Mouse (Mus musculus): ENCODE measurements around the gene Ppp2r1b. TPM values are rescaled to one million over a fixed set of nuclear protein-coding genes. Genes with fewer than 3 reads are reported as not detected.

The Ppp2r1b gene
- polyA plus RNA-seq, 2 experiments: 25.2 to 51.0 TPM

GRCm38 (mm10) chr9:50835068-50835705, 9.9 kb upstream of the Ppp2r1b start:
- H3K4me1 ChIP-seq (ENCODE audit: control insufficient read depth, insufficient read depth, low read length): no peaks in the 10 kb centered on the region
- no peak overlapping the region for H3K4me3 ChIP-seq (replicated peaks; ENCODE audit: low read length)
- peaks cover 19% of the 10 kb centered on the region for H3K36me3 ChIP-seq (ENCODE audit: control insufficient read depth, insufficient read depth, low read length)
- no peak overlapping the region for H3K4me2 ChIP-seq (replicated peaks; ENCODE audit: low read depth, low read length, severe bottlenecking)
- DNase-seq (ENCODE audit: low spot score) (no peak), ATAC-seq (ENCODE audit: low FRiP score, low read depth) (no peak)
- no peak overlapping the region for H3K9ac ChIP-seq (ENCODE audit: low read depth, low read length, severe bottlenecking)
- TF ChIP-seq POLR2A (IDR thresholded peaks at IDR 0.05; ENCODE audit: borderline replicate concordance, extremely low read depth, insufficient read depth, insufficient read length): no peak
- no peak overlapping the region for H3K27ac ChIP-seq (replicated peaks; ENCODE audit: low read depth, low read length)
- WGBS: 83% methylated on average over 10 of the region's 10 CpGs
- no peaks in the 10 kb centered on the region for H3K27me3 ChIP-seq (ENCODE audit: control insufficient read depth, insufficient read depth, low read length)
- H3K9me3 ChIP-seq (ENCODE audit: control insufficient read depth, low read length): no peaks in the 10 kb centered on the region

- Histone ChIP-seq H3K36me3 (ENCODE audit: control insufficient read depth, insufficient read depth, low read length) (peaks cover 21% of the 10 kb centered on the region), H3K9ac (ENCODE audit: low read depth, low read length, severe bottlenecking) (no peak overlapping the region), H3K4me1 (ENCODE audit: control insufficient read depth, insufficient read depth, low read length) (no peaks in the 10 kb centered on the region), H3K4me3 (replicated peaks; ENCODE audit: low read length) (no peak overlapping the region), H3K27me3 (ENCODE audit: control insufficient read depth, insufficient read depth, low read length) (no peaks in the 10 kb centered on the region), H3K4me2 (replicated peaks; ENCODE audit: low read depth, low read length, severe bottlenecking) (no peak overlapping the region), H3K9me3 (ENCODE audit: control insufficient read depth, low read length) (no peaks in the 10 kb centered on the region), H3K27ac (replicated peaks; ENCODE audit: low read depth, low read length) (no peak overlapping the region)
- WGBS: 85% methylated on average over 4 of the region's 4 CpGs
- DNase-seq (ENCODE audit: low spot score): no peak
- TF ChIP-seq POLR2A (IDR thresholded peaks at IDR 0.05; ENCODE audit: borderline replicate concordance, extremely low read depth, insufficient read depth, insufficient read length): no peak
- no peak for ATAC-seq (ENCODE audit: low FRiP score, low read depth)
Observed at GRCm38 (mm10) chr9:50836097-50836496, 9.0 kb upstream of the Ppp2r1b start.

GRCm38 (mm10) chr9:50841079-50841789, 3.9 kb upstream of the Ppp2r1b start:
- DNase-seq (ENCODE audit: low spot score) (no peak), ATAC-seq (ENCODE audit: low FRiP score, low read depth) (no peak)
- H3K9me3 ChIP-seq (ENCODE audit: control insufficient read depth, low read length): no peaks in the 10 kb centered on the region
- H3K27ac ChIP-seq (replicated peaks; ENCODE audit: low read depth, low read length): no peak overlapping the region
- H3K4me2 ChIP-seq (replicated peaks; ENCODE audit: low read depth, low read length, severe bottlenecking): no peak overlapping the region
- H3K27me3 ChIP-seq (ENCODE audit: control insufficient read depth, insufficient read depth, low read length): no peaks in the 10 kb centered on the region
- H3K4me3 ChIP-seq (replicated peaks; ENCODE audit: low read length): no peak overlapping the region
- no peaks in the 10 kb centered on the region for H3K4me1 ChIP-seq (ENCODE audit: control insufficient read depth, insufficient read depth, low read length)
- no peak overlapping the region for H3K9ac ChIP-seq (ENCODE audit: low read depth, low read length, severe bottlenecking)
- peaks cover 14% of the 10 kb centered on the region for H3K36me3 ChIP-seq (ENCODE audit: control insufficient read depth, insufficient read depth, low read length)
- no peak for TF ChIP-seq POLR2A (IDR thresholded peaks at IDR 0.05; ENCODE audit: borderline replicate concordance, extremely low read depth, insufficient read depth, insufficient read length)
- WGBS: 88% methylated on average over 13 of the region's 13 CpGs

- no peak for TF ChIP-seq POLR2A (IDR thresholded peaks at IDR 0.05; ENCODE audit: borderline replicate concordance, extremely low read depth, insufficient read depth, insufficient read length)
- WGBS: 47% methylated on average over 9 of the region's 9 CpGs
- no peaks in the 10 kb centered on the region for H3K9me3 ChIP-seq (ENCODE audit: control insufficient read depth, low read length)
- no peaks in the 10 kb centered on the region for H3K27me3 ChIP-seq (ENCODE audit: control insufficient read depth, insufficient read depth, low read length)
- no peak for DNase-seq (ENCODE audit: low spot score)
- H3K27ac ChIP-seq (replicated peaks; ENCODE audit: low read depth, low read length): no peak overlapping the region
- H3K4me2 ChIP-seq (replicated peaks; ENCODE audit: low read depth, low read length, severe bottlenecking): no peak overlapping the region
- no peak overlapping the region for H3K4me3 ChIP-seq (replicated peaks; ENCODE audit: low read length)
- H3K9ac ChIP-seq (ENCODE audit: low read depth, low read length, severe bottlenecking): no peak overlapping the region
- H3K36me3 ChIP-seq (ENCODE audit: control insufficient read depth, insufficient read depth, low read length): peaks cover 9% of the 10 kb centered on the region
- no peak for ATAC-seq (ENCODE audit: low FRiP score, low read depth)
- H3K4me1 ChIP-seq (ENCODE audit: control insufficient read depth, insufficient read depth, low read length): peaks cover 10% of the 10 kb centered on the region; the same call in 1 of the 2 replicates
Observed at GRCm38 (mm10) chr9:50845547-50845946, 446 bp downstream of the Ppp2r1b start.

GRCm38 (mm10) chr9:50847133-50847532, 2.0 kb downstream of the Ppp2r1b start:
- no peak overlapping the region for H3K9ac ChIP-seq (ENCODE audit: low read depth, low read length, severe bottlenecking)
- ATAC-seq (ENCODE audit: low FRiP score, low read depth): no peak
- H3K9me3 ChIP-seq (ENCODE audit: control insufficient read depth, low read length): no peaks in the 10 kb centered on the region
- peaks cover 10% of the 10 kb centered on the region; the same call in 1 of the 2 replicates for H3K4me1 ChIP-seq (ENCODE audit: control insufficient read depth, insufficient read depth, low read length)
- no peak for TF ChIP-seq POLR2A (IDR thresholded peaks at IDR 0.05; ENCODE audit: borderline replicate concordance, extremely low read depth, insufficient read depth, insufficient read length)
- no peaks in the 10 kb centered on the region for H3K27me3 ChIP-seq (ENCODE audit: control insufficient read depth, insufficient read depth, low read length)
- peaks cover 7% of the 10 kb centered on the region for H3K36me3 ChIP-seq (ENCODE audit: control insufficient read depth, insufficient read depth, low read length)
- no peak overlapping the region for H3K4me2 ChIP-seq (replicated peaks; ENCODE audit: low read depth, low read length, severe bottlenecking)
- DNase-seq (ENCODE audit: low spot score): no peak
- H3K4me3 ChIP-seq (replicated peaks; ENCODE audit: low read length): no peak overlapping the region
- WGBS: 72% methylated on average over 6 of the region's 6 CpGs
- no peak overlapping the region for H3K27ac ChIP-seq (replicated peaks; ENCODE audit: low read depth, low read length)

Data from limb, embryonic 14.5 days (tissue).